Mouse (Mus musculus) heart, embryonic 10.5 days (tissue): Measurements from ENCODE around the gene Meltf. TPM values are rescaled to one million over a fixed set of nuclear protein-coding genes. Genes with fewer than 3 reads are reported as not detected.
"Not testable (repeated sequence)": the region's sequence is repeated elsewhere in the genome, so short reads cannot be mapped to it uniquely, and the experiment has no call there.

Experiments used
- DNase-seq: peaks from one replicate; pipeline ENCODE4 v3.0.0-alpha.2; 2017; ENCODE audit warnings: low spot score
- H3K27ac ChIP-seq: fragments of 300-500 bp; sonication (generic); 2 replicates; pipeline ENCODE4 v1.5.1; 2016; ENCODE audit warnings: mild to moderate bottlenecking
- H3K27me3 ChIP-seq: fragments of 300-500 bp; sonication (generic); 2 replicates; pipeline ENCODE4 v1.6.1; 2016; ENCODE audit warnings: mild to moderate bottlenecking; ENCODE audit not compliant: poor library complexity, insufficient read depth, severe bottlenecking
- H3K36me3 ChIP-seq: fragments of 300-500 bp; sonication (generic); 2 replicates; pipeline ENCODE4 v1.6.1; 2016; ENCODE audit warnings: mild to moderate bottlenecking, moderate library complexity
- H3K4me1 ChIP-seq: fragments of 300-500 bp; sonication (generic); 2 replicates; pipeline ENCODE4 v1.6.1; 2016; ENCODE audit warnings: mild to moderate bottlenecking
- H3K4me3 ChIP-seq: fragments of 300-500 bp; sonication (generic); 2 replicates; pipeline ENCODE4 v1.5.1; 2016; ENCODE audit warnings: mild to moderate bottlenecking, moderate library complexity
- H3K9me3 ChIP-seq: fragments of 300-500 bp; sonication (generic); 2 replicates; pipeline ENCODE4 v1.6.1; 2016; ENCODE audit warnings: mild to moderate bottlenecking, moderate library complexity
- WGBS: fragments of 180-500 bp; shearing (Covaris S2); methylation state at CpG from one replicate; pipeline ENCODE4 v1.1.7; 2016; 5-methylcytosine and 5-hydroxymethylcytosine counted together
- polyA plus RNA-seq: library from polyadenylated mRNA; unstranded; fragments of >200 nt; fragmentation: Nextera tagmentation; extraction: Ambion mirVana; gene quantifications from 2 replicates; pipeline ENCODE4 v1.2.1, GENCODE M21; 2016

Gene Meltf
- polyA plus RNA-seq, 1 experiment from 2014 or later = 0.34 TPM

DNA sequence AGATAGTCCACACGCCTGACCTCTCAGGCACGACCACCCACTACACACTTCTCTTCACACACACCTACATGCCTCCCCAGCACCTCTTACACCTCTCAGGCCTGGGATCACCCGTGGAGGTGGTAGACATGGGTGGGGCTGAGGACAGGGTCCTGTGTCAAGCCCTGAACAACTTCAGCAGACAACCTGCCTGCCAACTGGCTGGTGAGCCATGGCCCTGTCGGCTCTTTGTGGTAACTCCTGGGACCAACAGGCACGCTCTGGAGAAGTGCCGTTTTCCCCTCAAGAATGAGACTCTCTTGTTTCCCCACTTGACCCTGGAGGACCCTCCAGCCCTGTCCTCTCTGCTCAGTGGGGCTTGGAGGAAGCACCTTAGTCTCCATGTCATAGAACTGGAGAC, 66.8 kb downstream of the Meltf start:
- H3K9me3 ChIP-seq = no peaks in the 10 kb centered on the region
- peaks cover 41% of the 10 kb centered on the region for H3K4me1 ChIP-seq
- H3K4me3 ChIP-seq = no peak overlapping the region
- 83% methylated on average over 6 of the region's 6 CpGs for WGBS
- peaks cover 19% of the 10 kb centered on the region for H3K36me3 ChIP-seq
- H3K27me3 ChIP-seq = no peaks in the 10 kb centered on the region
- DNase-seq = no peak
- no peak overlapping the region for H3K27ac ChIP-seq

DNA sequence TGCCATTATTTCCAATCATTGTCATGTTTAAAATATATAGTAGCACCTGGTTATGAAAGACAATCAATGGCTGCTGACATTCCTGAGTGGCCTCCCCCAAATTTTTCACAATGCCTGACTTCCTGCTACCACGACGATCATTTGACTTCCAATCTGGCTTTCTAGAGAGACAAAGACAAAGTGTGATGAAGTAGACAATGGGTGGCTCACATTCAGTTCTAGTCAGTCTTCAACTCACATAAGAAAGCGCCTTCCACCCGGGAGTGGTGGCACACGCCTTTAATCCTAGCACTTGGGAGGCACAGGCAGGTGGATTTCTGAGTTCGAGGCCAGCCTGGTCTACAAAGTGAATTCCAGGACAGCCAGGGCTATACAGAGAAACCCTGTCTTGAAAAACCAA, 67.4 kb downstream of the Meltf start:
- not testable (repeated sequence) for DNase-seq, H3K4me3 ChIP-seq, H3K9me3 ChIP-seq, H3K27me3 ChIP-seq, H3K27ac ChIP-seq
- Histone ChIP-seq H3K4me1 (peaks cover 41% of the 10 kb centered on the region), H3K36me3 (peaks cover 25% of the 10 kb centered on the region)
- 85% methylated on average over 6 of the region's 6 CpGs for WGBS

DNA sequence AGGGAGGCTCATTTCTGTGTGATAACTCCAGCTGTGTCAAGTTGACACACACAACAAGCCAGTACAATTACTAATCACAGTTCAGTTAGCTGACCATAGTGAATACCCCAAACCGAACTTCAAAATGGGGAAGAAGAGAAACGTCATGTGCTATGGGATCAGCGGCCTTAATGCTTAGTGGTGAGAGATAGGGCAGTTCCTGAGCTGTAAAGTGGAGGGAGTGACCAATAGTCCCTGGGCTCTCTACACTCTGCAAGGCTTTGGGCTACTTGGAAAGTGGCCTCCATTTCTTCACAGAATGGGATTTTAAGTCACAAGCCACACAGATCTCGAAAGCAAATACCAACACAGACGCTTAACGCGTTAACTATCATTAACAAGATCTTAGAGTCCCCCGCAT, 68.7 kb downstream of the Meltf start:
- H3K27ac ChIP-seq = peak overlapping the region; percentile 97
- peak overlapping the region; percentile 90 for H3K4me3 ChIP-seq
- no peak for DNase-seq
- no peaks in the 10 kb centered on the region for H3K27me3 ChIP-seq
- peaks cover 41% of the 10 kb centered on the region for H3K4me1 ChIP-seq
- no peaks in the 10 kb centered on the region for H3K9me3 ChIP-seq
- peaks cover 39% of the 10 kb centered on the region for H3K36me3 ChIP-seq
- 28% methylated on average over 8 of the region's 8 CpGs for WGBS

DNA sequence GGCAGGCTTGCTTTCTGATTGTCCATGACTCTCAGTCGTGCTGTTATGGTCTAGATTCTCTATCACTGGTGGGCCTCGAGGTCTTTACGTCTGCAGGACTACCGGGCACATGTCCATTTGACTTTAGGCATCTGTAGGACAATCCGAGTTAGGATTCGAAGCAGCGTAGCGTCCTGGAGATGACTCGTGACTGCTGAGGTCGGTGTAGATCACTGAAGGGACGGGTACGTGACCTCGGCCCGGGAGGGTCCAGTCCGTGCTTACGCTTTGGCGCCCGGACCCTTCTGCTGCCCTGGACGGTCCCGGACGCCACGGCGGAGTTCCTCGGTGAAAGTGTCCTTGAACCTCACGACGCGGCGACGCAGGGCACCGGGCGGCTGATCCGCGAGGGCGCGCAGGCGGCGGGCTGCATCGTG, 69.3 kb downstream of the Meltf start:
- no peaks in the 10 kb centered on the region for H3K9me3 ChIP-seq
- no peaks in the 10 kb centered on the region for H3K27me3 ChIP-seq
- 0% methylated on average over 38 of the region's 38 CpGs for WGBS
- peaks cover 41% of the 10 kb centered on the region for H3K4me1 ChIP-seq
- H3K36me3 ChIP-seq = peaks cover 42% of the 10 kb centered on the region
- DNase-seq = no peak
- H3K4me3 ChIP-seq = peak overlapping the region; percentile 90
- H3K27ac ChIP-seq = peak overlapping the region; percentile 97

DNA sequence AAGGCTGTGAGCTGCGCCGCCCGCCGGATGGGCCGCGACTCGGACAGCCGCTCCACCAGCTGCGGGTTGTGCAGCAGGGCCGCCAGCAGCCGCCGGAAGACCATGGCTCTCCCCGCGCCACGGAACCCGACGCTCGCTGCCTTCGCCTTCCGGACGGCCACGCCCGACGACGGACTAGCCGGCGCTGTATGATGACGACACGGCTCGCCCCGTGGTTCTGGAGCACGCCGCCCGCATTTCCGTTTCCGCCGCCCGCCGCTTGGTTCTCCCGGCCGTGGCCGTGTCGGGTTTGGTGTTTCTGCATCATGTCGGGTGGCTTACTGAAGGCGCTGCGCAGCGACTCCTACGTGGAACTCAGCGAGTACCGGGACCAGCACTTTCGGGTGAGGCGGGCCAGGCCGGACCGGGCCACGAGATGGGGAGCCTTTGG, 69.8 kb downstream of the Meltf start, which contains the start of the genes 0610012G03Rik and Ncbp2:
0610012G03Rik (minus strand) TSS at position 150 of the 430 bp plus-strand sequence.
Ncbp2 (plus strand) TSS at position 169 of the 430 bp plus-strand sequence.
- Histone ChIP-seq H3K4me3 (peak within 1 kb of the TSS; percentile 90), H3K9me3 (no peaks in the 10 kb centered on the region), H3K27ac (peak within 1 kb of the TSS; percentile 97), H3K4me1 (peaks cover 41% of the 10 kb centered on the region), H3K27me3 (no peaks in the 10 kb centered on the region), H3K36me3 (peaks cover 42% of the 10 kb centered on the region)
- peak; percentile 97 for DNase-seq
- WGBS = under 1% methylated on average over 55 of the region's 55 CpGs

Other genes with a start within 250 kb of the Meltf start
- gene Dlg1, start 215.4 kb upstream of the Meltf start, polyA plus RNA-seq = 21.1 and 25.5 TPM in 2 replicates
- 0.27 and 0.79 TPM in 2 replicates for gene Pigz, start 55.0 kb downstream of the Meltf start, polyA plus RNA-seq
- 95.3 and 109 TPM in 2 replicates for gene 0610012G03Rik, start 69.7 kb downstream of the Meltf start, polyA plus RNA-seq
- gene Ncbp2, start 69.7 kb downstream of the Meltf start, polyA plus RNA-seq = 82.2 and 107 TPM in 2 replicates
- gene Senp5, start 124.5 kb downstream of the Meltf start, polyA plus RNA-seq = 16.9 and 17.6 TPM in 2 replicates
- gene Pak2, start 200.5 kb downstream of the Meltf start, polyA plus RNA-seq = 32.5 and 32.8 TPM in 2 replicates
- 87.2 and 102 TPM in 2 replicates for gene Pigx, start 220.9 kb downstream of the Meltf start, polyA plus RNA-seq
- gene Cep19, start 221.0 kb downstream of the Meltf start, polyA plus RNA-seq = 25.5 and 25.9 TPM in 2 replicates